Mouse (Mus musculus): ENCODE results near the gene Ntn5. TPM values are rescaled to one million over a fixed set of nuclear protein-coding genes. Genes with fewer than 3 reads are reported as not detected.

Gene Ntn5
- polyA plus RNA-seq, 1 experiment: 0.47 TPM

DNA sequence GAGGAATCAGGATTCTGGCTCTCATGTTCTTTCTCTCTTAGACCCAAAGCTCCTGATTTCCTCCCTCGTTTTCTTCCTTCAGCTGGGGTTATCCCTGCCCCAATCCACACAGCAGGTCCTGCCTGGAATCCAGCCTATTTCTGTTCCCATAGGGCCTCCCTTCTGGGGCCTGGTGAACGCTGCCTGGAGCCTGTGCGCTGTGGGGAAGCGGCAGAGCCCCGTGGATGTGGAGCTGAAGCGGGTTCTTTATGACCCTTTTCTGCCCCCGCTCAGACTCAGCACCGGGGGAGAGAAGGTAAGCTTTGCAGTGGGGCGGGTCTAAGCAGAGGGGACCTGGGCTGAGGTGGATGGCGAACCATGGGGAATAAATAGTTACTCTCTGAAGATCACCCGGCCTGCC lies 17.2 kb downstream of the Ntn5 start:
- TF ChIP-seq POLR2A (IDR thresholded peaks at IDR 0.05; ENCODE audit: low read depth, low read length): no peak
- TF ChIP-seq CTCF (IDR thresholded peaks at IDR 0.05; ENCODE audit: extremely low read depth, insufficient read length, insufficient replicate concordance, low read depth, low read length): no peak
- WGBS: 41% methylated on average over 11 of the region's 11 CpGs
- Histone ChIP-seq H3K27ac (ENCODE audit: insufficient read depth, low read depth, low read length) (no peak overlapping the region), H3K4me3 (ENCODE audit: low read depth, low read length) (no peak overlapping the region), H3K4me1 (ENCODE audit: control insufficient read depth, insufficient read depth, insufficient read length, low read length) (peaks cover 18% of the 10 kb centered on the region), H3K27me3 (ENCODE audit: control insufficient read depth, insufficient read depth, low read length) (peaks cover 20% of the 10 kb centered on the region), H3K36me3 (ENCODE audit: control insufficient read depth, insufficient read depth, low read length) (no peaks in the 10 kb centered on the region)

- WGBS: 91% methylated on average over 11 of the region's 11 CpGs
- no peak overlapping the region for H3K27ac ChIP-seq (ENCODE audit: insufficient read depth, low read depth, low read length)
- peaks cover 18% of the 10 kb centered on the region for H3K4me1 ChIP-seq (ENCODE audit: control insufficient read depth, insufficient read depth, insufficient read length, low read length)
- no peak overlapping the region for H3K4me3 ChIP-seq (ENCODE audit: low read depth, low read length)
- H3K27me3 ChIP-seq (ENCODE audit: control insufficient read depth, insufficient read depth, low read length): peaks cover 20% of the 10 kb centered on the region
- TF ChIP-seq POLR2A (IDR thresholded peaks at IDR 0.05; ENCODE audit: low read depth, low read length) (no peak), CTCF (IDR thresholded peaks at IDR 0.05; ENCODE audit: extremely low read depth, insufficient read length, insufficient replicate concordance, low read depth, low read length) (no peak)
- no peaks in the 10 kb centered on the region for H3K36me3 ChIP-seq (ENCODE audit: control insufficient read depth, insufficient read depth, low read length)
Measured at GRCm38 (mm10) chr7:45701607-45702006, 17.8 kb downstream of the Ntn5 start.

DNA sequence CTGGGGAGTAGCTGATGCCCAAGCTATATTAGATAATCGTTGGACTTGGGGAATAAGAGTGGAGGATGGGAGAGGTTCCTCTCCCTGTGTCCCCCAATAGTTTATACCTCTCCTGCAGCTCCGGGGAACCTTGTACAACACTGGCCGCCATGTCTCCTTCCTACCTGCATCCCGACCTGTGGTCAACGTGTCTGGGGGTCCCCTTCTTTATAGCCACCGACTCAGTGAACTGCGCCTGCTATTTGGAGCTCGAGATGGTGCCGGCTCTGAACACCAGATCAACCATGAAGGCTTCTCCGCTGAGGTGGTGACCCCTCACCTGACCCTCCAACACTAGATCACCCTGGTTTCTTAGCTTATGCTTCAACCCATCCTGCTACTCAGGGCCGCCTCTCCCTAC lies 18.5 kb downstream of the Ntn5 start:
- H3K27ac ChIP-seq (ENCODE audit: insufficient read depth, low read depth, low read length): no peak overlapping the region
- peaks cover 21% of the 10 kb centered on the region for H3K4me1 ChIP-seq (ENCODE audit: control insufficient read depth, insufficient read depth, insufficient read length, low read length)
- H3K4me3 ChIP-seq (ENCODE audit: low read depth, low read length): no peak overlapping the region
- 86% methylated on average over 11 of the region's 11 CpGs for WGBS
- H3K27me3 ChIP-seq (ENCODE audit: control insufficient read depth, insufficient read depth, low read length): peaks cover 20% of the 10 kb centered on the region
- H3K36me3 ChIP-seq (ENCODE audit: control insufficient read depth, insufficient read depth, low read length): peaks cover 2% of the 10 kb centered on the region; the same call in 1 of the 2 replicates
- TF ChIP-seq CTCF (IDR thresholded peaks at IDR 0.05; ENCODE audit: extremely low read depth, insufficient read length, insufficient replicate concordance, low read depth, low read length) (no peak), POLR2A (IDR thresholded peaks at IDR 0.05; ENCODE audit: low read depth, low read length) (no peak)

DNA sequence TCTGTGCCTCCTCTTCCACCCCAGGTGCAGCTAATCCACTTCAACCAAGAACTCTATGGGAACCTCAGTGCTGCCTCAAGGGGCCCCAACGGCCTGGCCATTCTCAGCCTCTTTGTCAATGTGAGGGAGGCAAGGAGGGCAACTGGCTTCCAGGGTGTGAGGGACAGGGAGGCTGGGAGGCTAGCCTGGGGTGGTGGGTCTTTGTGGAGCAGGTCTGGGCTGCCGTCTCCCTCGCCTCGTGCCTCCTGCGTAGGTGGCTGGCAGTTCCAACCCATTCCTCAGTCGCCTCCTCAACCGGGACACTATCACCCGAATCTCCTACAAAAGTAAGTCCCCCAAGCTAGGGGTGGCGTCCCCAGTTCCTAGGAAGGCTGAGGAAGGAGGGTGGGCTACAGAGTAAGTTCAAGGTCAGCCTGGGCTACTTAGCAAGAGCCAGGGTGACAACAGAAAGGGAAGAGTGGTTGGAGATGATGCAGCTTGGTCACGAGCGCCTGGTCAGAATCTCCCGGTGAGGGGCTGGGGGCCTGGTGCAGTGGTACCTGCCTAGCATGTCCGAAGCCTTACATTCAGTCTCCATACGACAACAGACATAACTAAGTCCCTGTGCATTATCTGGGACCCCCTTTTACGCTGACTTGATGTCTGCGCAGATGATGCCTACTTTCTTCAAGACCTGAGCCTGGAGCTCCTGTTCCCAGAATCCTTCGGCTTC lies 19.1 kb downstream of the Ntn5 start:
- Histone ChIP-seq H3K27ac (ENCODE audit: insufficient read depth, low read depth, low read length) (no peak overlapping the region), H3K4me3 (ENCODE audit: low read depth, low read length) (no peak overlapping the region), H3K27me3 (ENCODE audit: control insufficient read depth, insufficient read depth, low read length) (peaks cover 20% of the 10 kb centered on the region), H3K4me1 (ENCODE audit: control insufficient read depth, insufficient read depth, insufficient read length, low read length) (peaks cover 21% of the 10 kb centered on the region), H3K36me3 (ENCODE audit: control insufficient read depth, insufficient read depth, low read length) (peaks cover 2% of the 10 kb centered on the region; the same call in 1 of the 2 replicates)
- TF ChIP-seq POLR2A (IDR thresholded peaks at IDR 0.05; ENCODE audit: low read depth, low read length): no peak
- TF ChIP-seq CTCF (IDR thresholded peaks at IDR 0.05; ENCODE audit: extremely low read depth, insufficient read length, insufficient replicate concordance, low read depth, low read length): no peak
- 90% methylated on average over 17 of the region's 17 CpGs for WGBS

- WGBS: 40% methylated on average over 12 of the region's 12 CpGs
- Histone ChIP-seq H3K27ac (ENCODE audit: insufficient read depth, low read depth, low read length) (peak overlapping the region; percentile 86), H3K4me3 (ENCODE audit: low read depth, low read length) (no peak overlapping the region), H3K27me3 (ENCODE audit: control insufficient read depth, insufficient read depth, low read length) (peaks cover 17% of the 10 kb centered on the region), H3K36me3 (ENCODE audit: control insufficient read depth, insufficient read depth, low read length) (peaks cover 6% of the 10 kb centered on the region; the same call in 1 of the 2 replicates), H3K4me1 (ENCODE audit: control insufficient read depth, insufficient read depth, insufficient read length, low read length) (peaks cover 24% of the 10 kb centered on the region)
- TF ChIP-seq CTCF (IDR thresholded peaks at IDR 0.05; ENCODE audit: extremely low read depth, insufficient read length, insufficient replicate concordance, low read depth, low read length) (no peak), POLR2A (IDR thresholded peaks at IDR 0.05; ENCODE audit: low read depth, low read length) (no peak)
Measured at GRCm38 (mm10) chr7:45703521-45704033, 19.8 kb downstream of the Ntn5 start.

- peak overlapping the region; percentile 86 for H3K27ac ChIP-seq (ENCODE audit: insufficient read depth, low read depth, low read length)
- H3K36me3 ChIP-seq (ENCODE audit: control insufficient read depth, insufficient read depth, low read length): peaks cover 10% of the 10 kb centered on the region; the same call in 1 of the 2 replicates
- peaks cover 29% of the 10 kb centered on the region for H3K4me1 ChIP-seq (ENCODE audit: control insufficient read depth, insufficient read depth, insufficient read length, low read length)
- WGBS: under 1% methylated on average over 13 of the region's 13 CpGs
- peak overlapping the region; percentile 65 for H3K4me3 ChIP-seq (ENCODE audit: low read depth, low read length)
- peaks cover 15% of the 10 kb centered on the region for H3K27me3 ChIP-seq (ENCODE audit: control insufficient read depth, insufficient read depth, low read length)
- TF ChIP-seq CTCF (IDR thresholded peaks at IDR 0.05; ENCODE audit: extremely low read depth, insufficient read length, insufficient replicate concordance, low read depth, low read length): no peak
- no peak for TF ChIP-seq POLR2A (IDR thresholded peaks at IDR 0.05; ENCODE audit: low read depth, low read length)
Measured at GRCm38 (mm10) chr7:45704046-45704559, 20.3 kb downstream of the Ntn5 start.

DNA sequence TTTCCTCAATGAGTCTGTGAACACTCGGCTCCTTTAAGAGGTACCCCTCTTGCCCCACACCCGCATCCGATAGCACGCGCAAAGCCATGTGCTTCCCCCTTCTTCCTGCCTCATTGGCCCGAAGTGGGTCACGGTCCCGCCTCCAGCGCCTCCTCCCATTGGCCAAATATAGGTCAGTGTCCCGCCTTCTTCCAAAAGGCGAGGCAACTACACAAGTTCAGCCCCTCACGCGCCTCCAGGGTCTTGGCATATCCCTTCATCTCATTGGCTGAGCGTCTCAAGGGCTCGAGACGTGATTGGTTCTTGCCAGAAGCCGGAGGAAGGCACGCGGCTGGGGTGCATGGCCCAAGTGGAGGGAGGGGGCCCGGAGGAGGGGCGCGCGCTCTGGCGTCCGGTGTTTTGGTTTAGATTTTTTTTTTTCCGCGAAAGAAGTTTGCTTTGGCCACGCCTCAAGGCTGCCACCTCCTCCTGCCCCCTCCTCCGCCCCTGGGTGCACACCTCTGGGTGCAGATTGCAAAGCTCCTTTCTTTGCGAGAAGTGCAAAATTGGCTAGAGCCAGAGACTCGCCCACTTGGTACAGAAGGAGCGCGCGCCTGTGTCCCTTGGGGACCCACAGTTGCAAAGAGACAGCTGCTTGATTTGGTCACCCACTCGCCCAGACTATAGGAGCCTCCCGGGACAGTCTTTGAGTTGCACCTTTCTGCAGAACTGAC lies 21.1 kb downstream of the Ntn5 start, which contains the start of gene Dbp:
TSS of gene Dbp (plus strand) at position 359 of the 713 bp plus-strand sequence.
- under 1% methylated on average over 36 of the region's 36 CpGs for WGBS
- Histone ChIP-seq H3K4me1 (ENCODE audit: control insufficient read depth, insufficient read depth, insufficient read length, low read length) (peaks cover 33% of the 10 kb centered on the region), H3K36me3 (ENCODE audit: control insufficient read depth, insufficient read depth, low read length) (peaks cover 18% of the 10 kb centered on the region), H3K27me3 (ENCODE audit: control insufficient read depth, insufficient read depth, low read length) (peaks cover 7% of the 10 kb centered on the region), H3K27ac (ENCODE audit: insufficient read depth, low read depth, low read length) (peak within 1 kb of the TSS; percentile 99), H3K4me3 (ENCODE audit: low read depth, low read length) (peak within 1 kb of the TSS; percentile 92)
- no peak for TF ChIP-seq CTCF (IDR thresholded peaks at IDR 0.05; ENCODE audit: extremely low read depth, insufficient read length, insufficient replicate concordance, low read depth, low read length)
- TF ChIP-seq POLR2A (IDR thresholded peaks at IDR 0.05; ENCODE audit: low read depth, low read length): peak; percentile 89

All from small intestine, adult 2 months (tissue).